Mouse (Mus musculus): Measurements from ENCODE around the gene Mfsd13b. TPM values are rescaled to one million over a fixed set of nuclear protein-coding genes. Genes with fewer than 3 reads are reported as not detected.

The Mfsd13b gene
- polyA plus RNA-seq, 1 experiment from 2014 or later, result not detected

Other genes with a start within 250 kb of the Mfsd13b start
- 0.23 and 0.64 TPM in 2 replicates for gene Vwa3a, start 243.2 kb upstream of the Mfsd13b start, polyA plus RNA-seq (2014; fragmentation: Nextera tagmentation; extraction: Ambion mirVana)
- not detected in 2 replicates for gene Gm5737, start 170.1 kb upstream of the Mfsd13b start, polyA plus RNA-seq (2014; fragmentation: Nextera tagmentation; extraction: Ambion mirVana)
- 9.2 and 10.3 TPM in 2 replicates for gene Eef2k, start 139.7 kb upstream of the Mfsd13b start, polyA plus RNA-seq (2014; fragmentation: Nextera tagmentation; extraction: Ambion mirVana)
- 19.2 and 19.7 TPM in 2 replicates for gene Polr3e, start 64.8 kb upstream of the Mfsd13b start, polyA plus RNA-seq (2014; fragmentation: Nextera tagmentation; extraction: Ambion mirVana)
- 17.4 and 17.9 TPM in 2 replicates for gene Cdr2, start 197 bp upstream of the Mfsd13b start, polyA plus RNA-seq (2014; fragmentation: Nextera tagmentation; extraction: Ambion mirVana)
- gene Mettl9, start 51.9 kb downstream of the Mfsd13b start, polyA plus RNA-seq (2014; fragmentation: Nextera tagmentation; extraction: Ambion mirVana), result 233 and 246 TPM in 2 replicates
- 1.2 and 1.3 TPM in 2 replicates for gene Igsf6, start 92.1 kb downstream of the Mfsd13b start, polyA plus RNA-seq (2014; fragmentation: Nextera tagmentation; extraction: Ambion mirVana)
- gene Otoa, start 99.1 kb downstream of the Mfsd13b start, polyA plus RNA-seq (2014; fragmentation: Nextera tagmentation; extraction: Ambion mirVana), result 0.23 TPM in 1 of 2 replicates, not detected in the other

All from neural tube, embryonic 11.5 days (tissue).